Mouse (Mus musculus) brain, embryonic 14.5 days (tissue): Measurements from ENCODE around the gene Sh3kbp1. TPM values are rescaled to one million over a fixed set of nuclear protein-coding genes. Genes with fewer than 3 reads are reported as not detected.

Source experiments
- DNase-seq: peaks from one replicate; pipeline ENCODE4 v3.0.0-alpha.2; 2011; ENCODE audit warnings: low read depth
- CTCF ChIP-seq: fragments of 200-500 bp; IDR thresholded peaks from 2 replicates; pipeline ENCODE4 v1.5.1; 2012; ENCODE audit warnings: inconsistent platforms, mild to moderate bottlenecking, moderate library complexity, borderline replicate concordance; ENCODE audit not compliant: insufficient read depth, insufficient read length; ENCODE audit errors: extremely low read depth
- POLR2A ChIP-seq: fragments of 200-500 bp; IDR thresholded peaks from 2 replicates; pipeline ENCODE4 v1.6.1; 2012; ENCODE audit warnings: mild to moderate bottlenecking, inconsistent platforms, borderline replicate concordance; ENCODE audit not compliant: poor library complexity, insufficient read depth, insufficient read length, severe bottlenecking; ENCODE audit errors: extremely low read depth
- polyA plus RNA-seq: library from polyadenylated mRNA; depleted of rRNA; stranded (reverse); fragments of >200 nt; gene quantifications from 2 replicates; pipeline ENCODE4 v1.2.3, GENCODE M21; 2012

Sh3kbp1 gene
- polyA plus RNA-seq, 1 experiment, result 34.4 TPM

- TF ChIP-seq POLR2A, result no peak
- no peak for TF ChIP-seq CTCF
Measured at GRCm38 (mm10) chrX:159928165-159928564, 301.1 kb downstream of the Sh3kbp1 start.

GRCm38 (mm10) chrX:159928834-159929233, 301.8 kb downstream of the Sh3kbp1 start:
- no peak for TF ChIP-seq CTCF
- no peak for TF ChIP-seq POLR2A
- DNase-seq, result no peak

More at GRCm38 (mm10) chrX:159928165-159928564, 301.1 kb downstream of the Sh3kbp1 start:
- DNase-seq, result no peak

DNA sequence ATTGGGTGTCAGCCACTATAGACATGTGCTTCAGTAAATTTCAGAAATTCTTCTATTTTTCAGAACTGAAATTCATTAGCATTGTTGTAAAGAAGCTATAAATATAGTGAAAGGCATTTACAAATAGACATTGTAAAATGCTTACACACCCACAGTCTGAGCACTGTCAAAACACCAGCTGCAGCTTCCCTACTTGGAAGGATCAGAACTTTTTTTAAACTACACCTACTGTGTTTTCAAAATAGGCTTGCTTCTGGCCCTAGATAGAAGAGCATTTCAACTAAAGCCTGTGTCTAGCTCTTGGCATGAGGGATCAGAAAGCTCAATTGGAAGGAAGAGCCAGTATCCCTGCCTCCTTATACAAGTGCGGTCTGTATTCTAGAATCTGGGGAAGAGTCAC, 305.0 kb downstream of the Sh3kbp1 start:
- DNase-seq, result no peak
- TF ChIP-seq CTCF, result no peak

GRCm38 (mm10) chrX:159942569-159942968, 315.5 kb downstream of the Sh3kbp1 start:
- DNase-seq, result no peak
- TF ChIP-seq POLR2A, result no peak

DNA sequence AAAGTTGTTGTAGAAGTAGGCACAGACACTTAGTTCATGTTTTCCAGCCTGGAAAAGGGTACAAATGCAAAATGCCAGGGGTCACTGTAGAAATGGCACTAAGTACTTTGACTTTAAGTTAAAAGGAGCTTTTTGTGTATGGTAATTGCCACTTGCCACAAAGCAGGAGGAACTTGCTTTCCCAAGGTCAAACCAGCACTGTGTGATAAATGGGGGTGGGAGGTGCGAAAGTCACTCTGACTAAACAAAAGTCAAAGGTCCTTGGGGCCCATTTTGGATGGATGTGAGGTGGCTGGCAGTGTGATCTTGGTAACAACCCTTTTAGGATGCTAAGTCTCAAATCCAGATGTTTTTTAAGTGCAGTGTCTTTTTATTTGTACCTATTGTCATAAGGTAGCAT, 316.5 kb downstream of the Sh3kbp1 start:
- TF ChIP-seq POLR2A (no peak), CTCF (no peak)
- no peak for DNase-seq

DNA sequence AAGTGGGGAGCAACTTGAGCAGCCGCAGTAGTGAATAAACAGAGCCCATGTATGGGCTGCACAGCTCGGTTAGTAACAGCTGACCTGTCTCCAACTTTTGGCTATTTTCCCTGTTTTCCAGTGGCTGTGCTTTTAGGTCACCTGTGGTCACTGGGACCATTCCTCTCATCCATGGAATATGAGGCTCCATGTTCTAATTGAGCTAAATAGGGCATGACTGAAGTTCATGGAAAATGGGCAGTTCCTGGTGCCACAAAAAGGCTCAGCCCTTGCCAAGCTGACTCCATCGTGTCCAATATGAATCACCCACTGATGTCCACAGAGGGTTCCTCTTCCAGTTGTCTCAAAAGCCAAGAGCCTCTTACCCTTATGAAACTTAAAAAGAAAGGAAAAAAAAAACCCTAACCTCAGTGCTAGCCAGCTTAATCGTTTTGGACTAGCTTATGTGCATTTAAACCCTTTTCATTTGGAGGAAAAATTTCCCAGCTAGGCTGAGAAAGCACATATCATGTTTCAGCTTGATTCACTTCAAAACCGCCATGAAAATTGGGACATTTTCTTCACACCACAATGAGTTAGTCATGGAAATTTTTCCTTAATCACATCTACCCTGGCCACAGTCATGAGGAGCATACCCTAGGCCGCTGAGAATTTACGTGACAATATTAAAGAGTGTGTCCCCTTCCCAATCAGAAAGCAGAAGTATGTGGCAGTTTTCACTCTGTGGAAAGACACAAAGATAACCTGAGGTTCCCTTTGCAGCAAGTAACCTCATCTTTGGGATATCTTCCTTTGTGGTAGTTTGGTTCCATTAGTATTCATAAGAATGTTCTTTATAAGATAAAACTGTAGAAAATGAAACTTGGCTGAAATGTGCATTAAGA, 326.7 kb downstream of the Sh3kbp1 start:
- DNase-seq, result no peak
- TF ChIP-seq CTCF (no peak), POLR2A (no peak)

GRCm38 (mm10) chrX:159954430-159954779, 327.3 kb downstream of the Sh3kbp1 start:
- DNase-seq, result peak; percentile 57
- TF ChIP-seq POLR2A (no peak), CTCF (no peak)

GRCm38 (mm10) chrX:159955433-159955832, 328.4 kb downstream of the Sh3kbp1 start:
- no peak for DNase-seq
- TF ChIP-seq CTCF (no peak), POLR2A (no peak)

GRCm38 (mm10) chrX:159961385-159961784, 334.3 kb downstream of the Sh3kbp1 start:
- DNase-seq, result no peak
- TF ChIP-seq CTCF (no peak), POLR2A (no peak)

DNA sequence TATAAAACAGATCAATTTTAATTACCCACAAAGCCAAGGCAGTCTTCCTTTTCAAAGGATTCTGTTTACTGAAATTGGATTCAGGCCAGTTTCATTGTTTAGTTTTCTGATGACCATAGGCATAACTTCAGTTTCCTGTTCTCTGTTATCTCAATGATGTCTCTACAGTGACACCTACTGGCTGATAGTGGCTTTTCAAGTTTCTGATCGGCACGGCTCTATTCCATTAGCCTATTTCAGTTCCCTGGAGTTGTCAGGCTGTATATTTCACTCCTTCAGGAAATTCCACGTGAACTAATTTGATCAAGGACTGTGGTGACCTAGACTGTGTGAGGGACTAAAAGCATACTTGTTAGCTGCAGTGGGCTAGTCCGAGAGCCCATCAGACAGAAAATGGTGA, 336.2 kb downstream of the Sh3kbp1 start:
- DNase-seq, result peak; percentile 83
- no peak for TF ChIP-seq POLR2A
- peak; percentile 49; the same call in 1 of the 2 replicates for TF ChIP-seq CTCF

- DNase-seq, result peak; percentile 79
- no peak for TF ChIP-seq CTCF
- no peak for TF ChIP-seq POLR2A
Measured at GRCm38 (mm10) chrX:159963925-159964324, 336.9 kb downstream of the Sh3kbp1 start.

- TF ChIP-seq POLR2A (no peak), CTCF (no peak)
- no peak for DNase-seq
Measured at GRCm38 (mm10) chrX:159969025-159969424, 342.0 kb downstream of the Sh3kbp1 start.
